Mouse (Mus musculus) hindbrain, embryonic 15.5 days (tissue): ENCODE data around the gene St7. TPM values are rescaled to one million over a fixed set of nuclear protein-coding genes. Genes with fewer than 3 reads are reported as not detected.
A peak's percentile ranks its signal among the peaks of the same experiment; 100 is the strongest.

Source experiments
- ATAC-seq: fragments of 200-750 bp; cut with Nextera tagmentation; 2 replicates; pipeline ENCODE4 v1.8.0; 2017; ENCODE audit warnings: low read depth, moderate number of reproducible peaks, moderate TSS enrichment; ENCODE audit not compliant: low FRiP score
- H3K27ac ChIP-seq: fragments of 300-500 bp; sonication (generic); replicated peaks from 2 replicates; pipeline ENCODE4 v1.5.1; 2015; ENCODE audit warnings: mild to moderate bottlenecking, inconsistent platforms
- H3K27me3 ChIP-seq: fragments of 300-500 bp; sonication (generic); 2 replicates; pipeline ENCODE4 v1.6.1; 2015; ENCODE audit warnings: control low read depth, inconsistent platforms
- H3K36me3 ChIP-seq: fragments of 300-500 bp; sonication (generic); 2 replicates; pipeline ENCODE4 v1.6.1; 2015; ENCODE audit warnings: control low read depth, inconsistent platforms
- H3K4me1 ChIP-seq: fragments of 300-500 bp; sonication (generic); replicated peaks from 2 replicates; pipeline ENCODE4 v1.6.1; 2015; ENCODE audit warnings: control low read depth, inconsistent platforms
- H3K4me2 ChIP-seq: fragments of 300-500 bp; sonication (generic); 2 replicates; pipeline ENCODE4 v1.6.1; 2015; ENCODE audit warnings: moderate library complexity, mild to moderate bottlenecking, inconsistent platforms
- H3K4me3 ChIP-seq: fragments of 300-500 bp; sonication (generic); 2 replicates; pipeline ENCODE4 v1.5.1; 2015; ENCODE audit warnings: mild to moderate bottlenecking, inconsistent platforms
- H3K9ac ChIP-seq: fragments of 300-500 bp; sonication (generic); 2 replicates; pipeline ENCODE4 v1.6.1; 2015; ENCODE audit warnings: inconsistent platforms
- H3K9me3 ChIP-seq: fragments of 300-500 bp; sonication (generic); 2 replicates; pipeline ENCODE4 v1.6.1; 2016; ENCODE audit warnings: control low read depth, inconsistent platforms
- WGBS: fragments of 180-500 bp; shearing (Covaris S2); methylation state at CpG from one replicate; pipeline ENCODE4 v1.1.7; 2015; 5-methylcytosine and 5-hydroxymethylcytosine counted together
- polyA plus RNA-seq: library from polyadenylated mRNA; unstranded; fragments of >200 nt; fragmentation: Nextera tagmentation; extraction: Ambion mirVana; gene quantifications from 2 replicates; pipeline ENCODE4 v1.2.1, GENCODE M21; 2015

St7 gene
- 49.1 and 54.8 TPM in 2 replicates for polyA plus RNA-seq

- H3K4me2 ChIP-seq, result peak within 1 kb of the TSS; percentile 88
- no peaks in the 10 kb centered on the region for H3K27me3 ChIP-seq
- H3K4me1 ChIP-seq, result peaks cover 8% of the 10 kb centered on the region; the same call in 1 of the 2 replicates
- no peaks in the 10 kb centered on the region for H3K36me3 ChIP-seq
- no peak within 1 kb of the TSS; the same call in 1 of the 2 replicates for H3K27ac ChIP-seq
- 83% methylated on average over 7 of the region's 7 CpGs for WGBS
- no peak for ATAC-seq
- no peaks in the 10 kb centered on the region for H3K9me3 ChIP-seq
- peak within 1 kb of the TSS; percentile 52 for H3K9ac ChIP-seq
- H3K4me3 ChIP-seq, result peak within 1 kb of the TSS; percentile 73
Observed at GRCm38 (mm10) chr6:17692647-17693046, at the start of gene St7. Gene St7 (plus strand): TSS chr6:17692933.

- Histone ChIP-seq H3K9ac (no peak overlapping the region), H3K9me3 (no peaks in the 10 kb centered on the region), H3K36me3 (peaks cover 22% of the 10 kb centered on the region), H3K27ac (no peak overlapping the region), H3K4me3 (no peak overlapping the region), H3K27me3 (no peaks in the 10 kb centered on the region), H3K4me2 (no peak overlapping the region), H3K4me1 (peaks cover 10% of the 10 kb centered on the region)
- WGBS, result 77% methylated on average over 3 of the region's 3 CpGs
- no peak for ATAC-seq
Observed at GRCm38 (mm10) chr6:17646107-17646506, 46.6 kb upstream of the St7 start.

DNA sequence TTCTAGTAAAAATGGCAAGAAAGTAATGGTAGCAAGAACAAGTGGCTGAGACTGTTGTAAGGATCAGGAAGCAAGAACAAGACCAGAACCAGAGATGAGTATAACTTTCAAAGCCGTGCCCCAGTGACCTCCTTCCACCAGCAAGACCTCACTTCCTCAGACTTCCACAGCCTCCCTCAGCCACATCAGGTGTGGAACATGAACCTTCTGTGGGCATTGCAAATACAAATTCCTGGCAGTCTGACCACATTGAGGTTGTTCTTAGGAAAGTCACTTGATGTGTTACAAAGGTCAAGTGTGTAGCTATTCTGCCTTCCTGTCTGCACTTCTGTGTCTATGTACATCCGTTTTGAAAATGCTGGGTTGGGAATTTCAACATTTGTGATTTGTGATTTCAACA is 40.6 kb upstream of the St7 start:
- 85% methylated on average over 2 of the region's 2 CpGs for WGBS
- no peak overlapping the region for H3K4me2 ChIP-seq
- no peak overlapping the region for H3K4me3 ChIP-seq
- peaks cover 29% of the 10 kb centered on the region for H3K36me3 ChIP-seq
- no peak for ATAC-seq
- H3K9me3 ChIP-seq, result no peaks in the 10 kb centered on the region
- no peak overlapping the region for H3K9ac ChIP-seq
- no peaks in the 10 kb centered on the region for H3K27me3 ChIP-seq
- no peaks in the 10 kb centered on the region for H3K4me1 ChIP-seq
- H3K27ac ChIP-seq, result no peak overlapping the region

- H3K4me3 ChIP-seq, result no peak overlapping the region
- WGBS, result 89% methylated on average over 2 of the region's 2 CpGs
- H3K27me3 ChIP-seq, result no peaks in the 10 kb centered on the region
- H3K4me2 ChIP-seq, result no peak overlapping the region
- no peak for ATAC-seq
- no peaks in the 10 kb centered on the region for H3K9me3 ChIP-seq
- peaks cover 18% of the 10 kb centered on the region for H3K36me3 ChIP-seq
- H3K4me1 ChIP-seq, result no peaks in the 10 kb centered on the region
- no peak overlapping the region for H3K27ac ChIP-seq
- H3K9ac ChIP-seq, result no peak overlapping the region
Observed at GRCm38 (mm10) chr6:17655080-17655479, 37.7 kb upstream of the St7 start.

GRCm38 (mm10) chr6:17657308-17657707 is 35.4 kb upstream of the St7 start:
- peaks cover 25% of the 10 kb centered on the region for H3K36me3 ChIP-seq
- H3K4me3 ChIP-seq, result no peak overlapping the region
- H3K9me3 ChIP-seq, result no peaks in the 10 kb centered on the region
- H3K27me3 ChIP-seq, result no peaks in the 10 kb centered on the region
- 80% methylated on average over 1 of the region's 1 CpGs for WGBS
- no peak overlapping the region for H3K4me2 ChIP-seq
- no peak for ATAC-seq
- H3K9ac ChIP-seq, result no peak overlapping the region
- no peak overlapping the region for H3K27ac ChIP-seq
- H3K4me1 ChIP-seq, result no peaks in the 10 kb centered on the region

- WGBS, result 96% methylated on average over 7 of the region's 7 CpGs
- H3K27ac ChIP-seq, result no peak overlapping the region
Observed at GRCm38 (mm10) chr6:17665348-17665747, 27.4 kb upstream of the St7 start.

GRCm38 (mm10) chr6:17666024-17666423 is 26.7 kb upstream of the St7 start:
- peaks cover 53% of the 10 kb centered on the region for H3K36me3 ChIP-seq
- H3K9me3 ChIP-seq, result no peaks in the 10 kb centered on the region
- H3K9ac ChIP-seq, result no peak overlapping the region
- H3K4me3 ChIP-seq, result no peak overlapping the region
- no peak overlapping the region for H3K4me2 ChIP-seq
- H3K27ac ChIP-seq, result no peak overlapping the region
- ATAC-seq, result no peak
- no peaks in the 10 kb centered on the region for H3K4me1 ChIP-seq
- H3K27me3 ChIP-seq, result no peaks in the 10 kb centered on the region

More at GRCm38 (mm10) chr6:17665348-17665747, 27.4 kb upstream of the St7 start:
- no peak for ATAC-seq
- Histone ChIP-seq H3K9ac (no peak overlapping the region), H3K27me3 (no peaks in the 10 kb centered on the region), H3K36me3 (peaks cover 58% of the 10 kb centered on the region), H3K4me2 (no peak overlapping the region), H3K4me1 (no peaks in the 10 kb centered on the region), H3K9me3 (no peaks in the 10 kb centered on the region), H3K4me3 (no peak overlapping the region)

DNA sequence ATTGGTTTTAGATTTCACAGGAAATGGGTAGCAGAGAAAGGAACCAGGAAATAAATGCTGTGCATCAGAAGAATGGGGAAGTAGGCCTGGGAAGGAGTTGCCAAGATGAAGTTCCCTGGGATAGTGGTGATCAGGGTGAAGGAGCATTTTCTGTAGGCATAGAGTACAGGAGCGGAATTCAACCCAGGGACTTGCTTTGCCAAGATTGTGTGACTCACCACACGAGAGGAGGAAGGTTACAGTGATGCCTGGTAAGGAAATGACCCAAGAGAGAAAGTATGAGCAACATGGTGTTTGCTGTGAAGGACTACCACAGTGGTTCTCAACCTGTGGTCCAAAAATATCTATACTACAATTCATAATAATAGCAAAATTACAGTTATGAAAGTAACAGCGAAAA is 24.9 kb upstream of the St7 start:
- H3K27me3 ChIP-seq, result no peaks in the 10 kb centered on the region
- no peaks in the 10 kb centered on the region for H3K9me3 ChIP-seq
- 91% methylated on average over 3 of the region's 3 CpGs for WGBS
- no peak overlapping the region for H3K4me2 ChIP-seq
- H3K36me3 ChIP-seq, result peaks cover 38% of the 10 kb centered on the region
- H3K27ac ChIP-seq, result no peak overlapping the region
- no peaks in the 10 kb centered on the region for H3K4me1 ChIP-seq
- H3K4me3 ChIP-seq, result no peak overlapping the region
- ATAC-seq, result no peak
- H3K9ac ChIP-seq, result no peak overlapping the region

GRCm38 (mm10) chr6:17668334-17668733 is 24.4 kb upstream of the St7 start:
- no peak overlapping the region for H3K27ac ChIP-seq
- H3K36me3 ChIP-seq, result peaks cover 32% of the 10 kb centered on the region
- H3K4me3 ChIP-seq, result no peak overlapping the region
- no peaks in the 10 kb centered on the region for H3K4me1 ChIP-seq
- no peaks in the 10 kb centered on the region for H3K9me3 ChIP-seq
- no peaks in the 10 kb centered on the region for H3K27me3 ChIP-seq
- 96% methylated on average over 12 of the region's 12 CpGs for WGBS
- H3K9ac ChIP-seq, result no peak overlapping the region
- ATAC-seq, result no peak
- no peak overlapping the region for H3K4me2 ChIP-seq

GRCm38 (mm10) chr6:17669826-17670225 is 22.9 kb upstream of the St7 start:
- ATAC-seq, result peak; percentile 27; the same call in 1 of the 2 replicates
- no peaks in the 10 kb centered on the region for H3K9me3 ChIP-seq
- H3K36me3 ChIP-seq, result peaks cover 20% of the 10 kb centered on the region

DNA sequence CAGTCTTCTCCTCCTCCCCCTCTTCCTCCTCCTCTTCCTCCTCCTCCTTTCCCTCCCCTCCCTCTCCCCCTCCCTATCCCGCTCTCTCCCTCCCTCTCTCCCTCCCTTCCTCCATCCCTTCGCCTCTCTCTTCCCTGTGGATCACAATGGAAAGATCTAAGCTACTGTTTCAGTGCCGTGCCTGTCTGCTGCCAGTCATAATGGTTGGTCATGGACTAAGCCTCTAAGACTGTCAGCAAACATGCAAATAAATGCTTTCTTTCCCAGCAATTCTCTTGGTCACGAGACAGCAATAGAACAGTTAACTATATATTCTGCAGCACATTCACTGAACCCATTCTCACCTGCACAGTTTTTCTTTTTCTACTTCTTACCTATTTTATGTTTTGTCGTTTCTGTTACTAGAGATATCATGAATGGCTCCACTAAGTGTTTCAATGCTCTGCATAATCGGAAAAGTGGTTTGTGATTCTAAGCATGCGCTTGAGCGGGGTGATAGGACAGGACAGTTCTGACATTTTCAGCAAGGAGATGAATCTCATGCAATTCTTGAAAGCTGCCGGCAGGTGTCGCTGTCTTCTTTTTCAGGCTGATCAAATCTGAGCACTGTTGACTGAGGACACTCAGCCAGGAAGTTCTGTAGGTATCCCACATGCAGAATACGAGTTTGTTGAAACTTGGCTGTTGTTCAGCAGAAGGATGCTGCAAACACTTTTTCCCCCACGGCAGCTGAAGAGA is 17.5 kb upstream of the St7 start:
- 26% methylated on average over 12 of the region's 12 CpGs for WGBS
- H3K4me2 ChIP-seq, result no peak overlapping the region

More at GRCm38 (mm10) chr6:17669826-17670225, 22.9 kb upstream of the St7 start:
- no peaks in the 10 kb centered on the region for H3K4me1 ChIP-seq
- whole genome bisulfite sequencing, result 83% methylated on average over 2 of the region's 2 CpGs
- no peak overlapping the region for H3K9ac ChIP-seq
- no peak overlapping the region for H3K4me2 ChIP-seq
- H3K4me3 ChIP-seq, result no peak overlapping the region
- H3K27me3 ChIP-seq, result no peaks in the 10 kb centered on the region
- H3K27ac ChIP-seq, result no peak overlapping the region

GRCm38 (mm10) chr6:17677008-17677407 is 15.7 kb upstream of the St7 start:
- Histone ChIP-seq H3K27me3 (no peaks in the 10 kb centered on the region), H3K4me3 (no peak overlapping the region), H3K9ac (no peak overlapping the region), H3K4me2 (no peak overlapping the region), H3K27ac (no peak overlapping the region), H3K36me3 (no peaks in the 10 kb centered on the region), H3K4me1 (no peaks in the 10 kb centered on the region), H3K9me3 (no peaks in the 10 kb centered on the region)
- ATAC-seq, result no peak
- 88% methylated on average over 2 of the region's 2 CpGs for WGBS

More for the DNA sequence above, 17.5 kb upstream of the St7 start:
- peak; percentile 42; the same call in 1 of the 2 replicates for ATAC-seq
- no peak overlapping the region for H3K27ac ChIP-seq
- no peaks in the 10 kb centered on the region for H3K36me3 ChIP-seq
- H3K9me3 ChIP-seq, result no peaks in the 10 kb centered on the region
- H3K4me1 ChIP-seq, result no peaks in the 10 kb centered on the region
- H3K4me3 ChIP-seq, result no peak overlapping the region
- no peak overlapping the region for H3K9ac ChIP-seq
- no peaks in the 10 kb centered on the region for H3K27me3 ChIP-seq
